Comparison of ENCODE assay signal across 14 mouse cellular contexts in genomic region chr4:136158498-136158897, GRCm38 (mm10). TPM values are rescaled to one million over a fixed set of nuclear protein-coding genes. Genes with fewer than 3 reads are reported as not detected.
DNase-seq lines count a peak whose midpoint lies in the region; ATAC-seq and TF ChIP-seq lines count a peak whose summit lies in the region.
"Had no signal": no experiment of that assay in that cellular context is flagged by ENCODE, and none has a peak within 500 bp of the region (broad histone marks: within the 10 kb centered on the region; RNA-seq: fewer than 3 reads in every experiment).

No protein-coding gene starts in this region.

- H3K4me3 ChIP-seq in intestine, postnatal 0 days (ENCODE audit: low read depth, low read length) = no peak overlapping the region
- H3K4me3 ChIP-seq in intestine, embryonic 16.5 days (ENCODE audit: low read length) = no peak overlapping the region
- no peak overlapping the region for H3K4me3 ChIP-seq in liver, postnatal 0 days (ENCODE audit: low read depth, low read length)
- no peak overlapping the region for H3K4me3 ChIP-seq in liver, embryonic 11.5 days (ENCODE audit: low read depth, low read length)
- no peak overlapping the region for H3K4me3 ChIP-seq in ES-Bruce4 (ENCODE audit: low read depth, low read length)
- H3K4me3 ChIP-seq in embryonic facial prominence, embryonic 10.5 days = no peak overlapping the region
- H3K4me3 ChIP-seq: limb, embryonic 12.5 days; myocyte had no signal

- no peak for TF ChIP-seq EP300 in liver, postnatal 0 days (IDR thresholded peaks at IDR 0.05; ENCODE audit: low read depth)
- no peak for TF ChIP-seq EP300 in ES-Bruce4 (IDR thresholded peaks at IDR 0.05; ENCODE audit: insufficient read depth, low read depth, low read length)

- no peaks in the 10 kb centered on the region for H3K4me1 ChIP-seq in intestine, postnatal 0 days (replicated peaks; ENCODE audit: control insufficient read depth, insufficient read depth, low read length)
- H3K4me1 ChIP-seq in intestine, embryonic 16.5 days (ENCODE audit: control insufficient read depth, insufficient read depth, low read length) = peaks cover 5% of the 10 kb centered on the region; the same call in 1 of the 2 replicates
- H3K4me1 ChIP-seq in liver, postnatal 0 days (ENCODE audit: insufficient read depth) = no peaks in the 10 kb centered on the region
- peaks cover 4% of the 10 kb centered on the region for H3K4me1 ChIP-seq in liver, embryonic 11.5 days (replicated peaks; ENCODE audit: control insufficient read depth, insufficient read depth, low read length)
- no peaks in the 10 kb centered on the region for H3K4me1 ChIP-seq in ES-Bruce4 (ENCODE audit: control insufficient read depth, insufficient read depth, low read length)
- peaks cover 30% of the 10 kb centered on the region for H3K4me1 ChIP-seq in embryonic facial prominence, embryonic 10.5 days

- H3K36me3 ChIP-seq in intestine, postnatal 0 days (ENCODE audit: control insufficient read depth, insufficient read depth) = no peaks in the 10 kb centered on the region
- H3K36me3 ChIP-seq in intestine, embryonic 16.5 days (ENCODE audit: control insufficient read depth, insufficient read depth, low read length) = no peaks in the 10 kb centered on the region
- H3K36me3 ChIP-seq in liver, postnatal 0 days (replicated peaks; ENCODE audit: insufficient read depth, low read length) = no peaks in the 10 kb centered on the region
- H3K36me3 ChIP-seq in liver, embryonic 11.5 days (ENCODE audit: control insufficient read depth, insufficient read depth, low read length) = no peaks in the 10 kb centered on the region
- H3K36me3 ChIP-seq in ES-Bruce4 (ENCODE audit: control insufficient read depth, insufficient read depth, low read length, poor library complexity, severe bottlenecking) = no peaks in the 10 kb centered on the region
- H3K36me3 ChIP-seq in embryonic facial prominence, embryonic 10.5 days (replicated peaks) = no peaks in the 10 kb centered on the region
- H3K36me3 ChIP-seq: limb, embryonic 12.5 days had no signal

- no peaks in the 10 kb centered on the region for H3K27me3 ChIP-seq in intestine, postnatal 0 days (replicated peaks; ENCODE audit: control insufficient read depth, insufficient read depth, low read length)
- H3K27me3 ChIP-seq in intestine, embryonic 16.5 days (replicated peaks; ENCODE audit: control insufficient read depth, insufficient read depth, low read length) = no peaks in the 10 kb centered on the region
- H3K27me3 ChIP-seq in liver, postnatal 0 days (ENCODE audit: insufficient read depth, low read length) = no peaks in the 10 kb centered on the region
- H3K27me3 ChIP-seq in liver, embryonic 11.5 days (replicated peaks; ENCODE audit: control insufficient read depth, insufficient read depth, low read length) = no peaks in the 10 kb centered on the region
- H3K27me3 ChIP-seq in ES-Bruce4 (ENCODE audit: control insufficient read depth, insufficient read depth, low read length, poor library complexity, severe bottlenecking) = no peaks in the 10 kb centered on the region
- H3K27me3 ChIP-seq in embryonic facial prominence, embryonic 10.5 days (replicated peaks; ENCODE audit: low read depth, poor library complexity, severe bottlenecking) = no peaks in the 10 kb centered on the region
- H3K27me3 ChIP-seq: limb, embryonic 12.5 days had no signal

- H3K4me2 ChIP-seq in intestine, postnatal 0 days (replicated peaks; ENCODE audit: low read depth) = no peak overlapping the region
- no peak overlapping the region for H3K4me2 ChIP-seq in intestine, embryonic 16.5 days (ENCODE audit: low read depth, low read length)
- H3K4me2 ChIP-seq in liver, postnatal 0 days (ENCODE audit: low read depth, low read length) = no peak overlapping the region
- no peak overlapping the region for H3K4me2 ChIP-seq in liver, embryonic 11.5 days
- H3K4me2 ChIP-seq: limb, embryonic 12.5 days had no signal

- no peak for TF ChIP-seq POLR2A in ES-Bruce4 (IDR thresholded peaks at IDR 0.05; ENCODE audit: insufficient read depth, low read length)

- H3K9ac ChIP-seq in intestine, postnatal 0 days (ENCODE audit: low read depth, low read length) = no peak overlapping the region
- no peak overlapping the region for H3K9ac ChIP-seq in intestine, embryonic 16.5 days (ENCODE audit: low read depth, low read length)
- no peak overlapping the region for H3K9ac ChIP-seq in liver, postnatal 0 days (replicated peaks)
- no peak overlapping the region for H3K9ac ChIP-seq in liver, embryonic 11.5 days (ENCODE audit: low read depth, low read length)
- H3K9ac ChIP-seq in ES-Bruce4 (ENCODE audit: low read depth, poor library complexity, severe bottlenecking) = no peak overlapping the region
- H3K9ac ChIP-seq: limb, embryonic 12.5 days had no signal

- peak; percentile 49; the same call in 1 of the 2 replicates for TF ChIP-seq CTCF in intestine, postnatal 0 days (IDR thresholded peaks at IDR 0.05; ENCODE audit: low read depth)
- peak; percentile 36 for TF ChIP-seq CTCF in liver, postnatal 0 days (IDR thresholded peaks at IDR 0.05; ENCODE audit: low read depth)
- peak; percentile 30 for TF ChIP-seq CTCF in ES-Bruce4 (IDR thresholded peaks at IDR 0.05; ENCODE audit: low read depth, low read length)

- no peak for DNase-seq in liver, postnatal 0 days
- no peak for DNase-seq in liver, embryonic 11.5 days (ENCODE audit: low spot score)
- peak; percentile 29 for DNase-seq in A20 (ENCODE audit: low read depth, low spot score)
- DNase-seq in embryonic facial prominence, embryonic 10.5 days (ENCODE audit: low spot score) = no peak
- DNase-seq: adrenal gland, postnatal 14 days; cerebellum, adult 8-10 months; heart, postnatal 14 days; retina, postnatal 1 day had no signal

- no peak for ATAC-seq in intestine, postnatal 0 days
- ATAC-seq in intestine, embryonic 16.5 days = no peak
- ATAC-seq in liver, postnatal 0 days = no peak
- no peak for ATAC-seq in liver, embryonic 11.5 days (replicated peaks; ENCODE audit: low FRiP score)
- ATAC-seq: inflammation-experienced regulatory T-cells, adult 6 months had no signal

- 74% methylated on average over 6 of the region's 6 CpGs for WGBS in intestine, postnatal 0 days
- WGBS in intestine, embryonic 16.5 days = 76% methylated on average over 6 of the region's 6 CpGs
- 70% methylated on average over 6 of the region's 6 CpGs for WGBS in liver, postnatal 0 days (ENCODE audit: insufficient replicate concordance)
- 72% methylated on average over 6 of the region's 6 CpGs for WGBS in liver, embryonic 11.5 days
- WGBS in embryonic facial prominence, embryonic 10.5 days = 76% methylated on average over 6 of the region's 6 CpGs

- no peak overlapping the region for H3K27ac ChIP-seq in intestine, postnatal 0 days (ENCODE audit: low read depth, low read length)
- no peak overlapping the region for H3K27ac ChIP-seq in intestine, embryonic 16.5 days (ENCODE audit: low read length)
- H3K27ac ChIP-seq in liver, postnatal 0 days (ENCODE audit: low read depth) = no peak overlapping the region
- no peak overlapping the region for H3K27ac ChIP-seq in liver, embryonic 11.5 days (ENCODE audit: low read depth, low read length)
- no peak overlapping the region for H3K27ac ChIP-seq in ES-Bruce4 (ENCODE audit: insufficient read depth, low read length)
- H3K27ac ChIP-seq in embryonic facial prominence, embryonic 10.5 days (replicated peaks) = no peak overlapping the region

- H3K9me3 ChIP-seq in intestine, postnatal 0 days (ENCODE audit: control insufficient read depth) = no peaks in the 10 kb centered on the region
- H3K9me3 ChIP-seq in intestine, embryonic 16.5 days (ENCODE audit: control insufficient read depth, low read length) = no peaks in the 10 kb centered on the region
- H3K9me3 ChIP-seq in liver, postnatal 0 days (ENCODE audit: low read length) = no peaks in the 10 kb centered on the region
- no peaks in the 10 kb centered on the region for H3K9me3 ChIP-seq in liver, embryonic 11.5 days (ENCODE audit: control insufficient read depth, low read length)
- no peaks in the 10 kb centered on the region for H3K9me3 ChIP-seq in ES-Bruce4 (replicated peaks; ENCODE audit: control insufficient read depth, insufficient read depth, low read length, poor library complexity, severe bottlenecking)
- H3K9me3 ChIP-seq in embryonic facial prominence, embryonic 10.5 days = no peaks in the 10 kb centered on the region
- H3K9me3 ChIP-seq: limb, embryonic 12.5 days had no signal

RNA-seq across cellular contexts. Expression of gene E2f2, which starts 13.7 kb away (rescaled TPM):
- 4.1 and 4.2 TPM in 2 replicates for polyA plus RNA-seq in intestine, postnatal 0 days (2015; fragmentation: Nextera tagmentation; extraction: Ambion mirVana)
- polyA plus RNA-seq in intestine, embryonic 16.5 days (2015; fragmentation: Nextera tagmentation; extraction: Ambion mirVana) = 7.5 and 9.3 TPM in 2 replicates
- 48.6 and 50.2 TPM in 2 replicates for polyA plus RNA-seq in liver, postnatal 0 days (2015; fragmentation: Nextera tagmentation; extraction: Ambion mirVana)
- polyA plus RNA-seq in liver, embryonic 11.5 days (2014; fragmentation: Nextera tagmentation; extraction: Ambion mirVana) = 9.0 and 9.2 TPM in 2 replicates
- 3.1 and 6.3 TPM in 2 replicates for polyA plus RNA-seq in ES-Bruce4 (2011; ENCODE audit: insufficient read depth, insufficient read length, low read depth, missing spikeins)
- polyA plus RNA-seq in embryonic facial prominence, embryonic 10.5 days (2016; fragmentation: Nextera tagmentation; extraction: Ambion mirVana) = 6.2 TPM in 2 replicates

RNA-seq across cellular contexts. Expression of gene Id3, which starts 15.2 kb away (rescaled TPM):
- polyA plus RNA-seq in intestine, postnatal 0 days (2015; fragmentation: Nextera tagmentation; extraction: Ambion mirVana) = 106 and 118 TPM in 2 replicates
- 232 and 245 TPM in 2 replicates for polyA plus RNA-seq in intestine, embryonic 16.5 days (2015; fragmentation: Nextera tagmentation; extraction: Ambion mirVana)
- 77.3 and 79.1 TPM in 2 replicates for polyA plus RNA-seq in liver, postnatal 0 days (2015; fragmentation: Nextera tagmentation; extraction: Ambion mirVana)
- 191 and 200 TPM in 2 replicates for polyA plus RNA-seq in liver, embryonic 11.5 days (2014; fragmentation: Nextera tagmentation; extraction: Ambion mirVana)
- polyA plus RNA-seq in ES-Bruce4 (2011; ENCODE audit: insufficient read depth, insufficient read length, low read depth, missing spikeins) = 9.6 and 11.0 TPM in 2 replicates
- polyA plus RNA-seq in embryonic facial prominence, embryonic 10.5 days (2016; fragmentation: Nextera tagmentation; extraction: Ambion mirVana) = 593 and 611 TPM in 2 replicates

RNA-seq across cellular contexts. Expression of gene Asap3, which starts 47.7 kb away (rescaled TPM):
- polyA plus RNA-seq in intestine, postnatal 0 days (2015; fragmentation: Nextera tagmentation; extraction: Ambion mirVana) = 0.95 and 1.1 TPM in 2 replicates
- 3.3 and 4.4 TPM in 2 replicates for polyA plus RNA-seq in intestine, embryonic 16.5 days (2015; fragmentation: Nextera tagmentation; extraction: Ambion mirVana)
- polyA plus RNA-seq in liver, postnatal 0 days (2015; fragmentation: Nextera tagmentation; extraction: Ambion mirVana) = 4.5 and 4.8 TPM in 2 replicates
- polyA plus RNA-seq in liver, embryonic 11.5 days (2014; fragmentation: Nextera tagmentation; extraction: Ambion mirVana) = 1.8 and 2.9 TPM in 2 replicates
- 7.2 and 9.3 TPM in 2 replicates for polyA plus RNA-seq in ES-Bruce4 (2011; ENCODE audit: insufficient read depth, insufficient read length, low read depth, missing spikeins)
- polyA plus RNA-seq in embryonic facial prominence, embryonic 10.5 days (2016; fragmentation: Nextera tagmentation; extraction: Ambion mirVana) = 4.2 and 5.3 TPM in 2 replicates
